Mouse (Mus musculus) frontal cortex, postnatal 36 days (tissue): Measurements from ENCODE around the gene Nipsnap2.
A peak's percentile ranks its signal among the peaks of the same experiment; 100 is the strongest.
"Not testable (repeated sequence)": the region's sequence is repeated elsewhere in the genome, so short reads cannot be mapped to it uniquely, and the experiment has no call there.

Source experiments
- DNase-seq, 2 experiments: peaks; one replicate each; pipeline ENCODE4 v3.0.0; 2022; ENCODE audit warnings: low spot score in 2 of 2

The Nipsnap2 gene

DNA sequence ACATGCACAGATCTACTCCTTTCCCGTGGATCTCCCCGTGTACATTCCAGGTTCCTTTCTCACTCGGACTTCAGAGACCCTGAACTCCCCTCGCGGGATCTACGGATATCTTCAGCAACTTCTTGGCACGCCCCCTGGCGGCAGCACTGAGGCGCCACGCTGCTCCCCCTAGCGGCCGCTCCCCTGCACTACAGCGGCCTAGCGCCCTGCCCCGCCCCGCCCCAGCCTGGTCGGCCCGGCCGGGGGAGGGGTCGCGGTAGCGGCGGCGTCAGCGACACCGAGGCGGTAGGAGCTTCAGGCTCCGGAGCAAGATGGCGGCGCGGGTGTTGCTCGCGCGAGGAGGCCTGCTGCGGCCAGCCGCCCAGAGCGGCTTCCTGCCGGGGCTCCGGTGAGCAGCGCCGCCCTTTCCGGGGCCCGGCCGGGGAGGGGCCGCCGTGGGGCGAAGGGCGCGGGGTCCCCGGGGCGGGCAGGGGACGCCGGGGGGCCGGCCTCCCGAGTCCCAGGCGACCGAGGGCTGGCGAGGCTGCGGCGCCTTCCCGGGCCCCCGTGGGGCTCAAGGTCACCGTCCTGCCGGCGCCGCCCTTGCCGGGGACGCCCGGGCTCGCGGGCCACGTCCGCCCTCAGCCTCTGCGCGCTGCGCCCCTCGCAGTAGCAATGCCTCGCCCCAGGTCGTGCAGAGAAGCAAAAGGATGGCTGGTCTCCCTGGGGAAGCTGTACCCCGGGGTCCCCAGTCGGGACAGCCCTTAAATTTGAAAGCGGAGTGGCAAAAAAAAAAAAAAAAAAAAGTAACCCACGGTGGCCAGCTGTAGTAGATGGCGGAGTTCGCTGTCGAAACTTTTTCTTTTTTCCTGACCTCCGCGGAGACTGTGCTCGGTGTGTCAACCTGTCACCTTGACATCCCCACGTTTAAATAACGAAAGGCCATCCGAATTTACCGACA lies at the start of gene Nipsnap2:
Gene Nipsnap2 (plus strand): TSS at position 230 of the 940 bp plus-strand sequence.
- peak; percentile 93 to 95 for DNase-seq

DNA sequence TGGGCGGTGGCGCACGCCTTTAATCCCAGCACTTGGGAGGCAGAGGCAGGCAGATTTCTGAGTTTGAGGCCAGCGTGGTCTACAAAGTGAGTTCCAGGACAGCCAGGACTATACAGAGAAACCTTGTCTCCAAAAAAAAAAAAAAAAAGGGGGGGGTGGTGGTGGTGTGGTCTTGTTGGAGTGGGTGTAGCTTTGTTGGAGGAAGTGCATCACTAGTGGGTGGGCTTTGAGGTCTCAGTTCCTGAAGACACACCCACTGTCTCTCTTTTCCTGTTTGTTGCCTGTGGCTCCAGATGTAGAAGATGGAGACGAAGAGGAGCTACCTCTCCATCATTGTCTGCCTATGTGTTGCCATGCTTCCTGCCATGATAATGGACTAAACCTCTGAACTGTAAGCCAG lies 39.7 kb upstream of the Nipsnap2 start:
- DNase-seq, result not testable (repeated sequence)

DNA sequence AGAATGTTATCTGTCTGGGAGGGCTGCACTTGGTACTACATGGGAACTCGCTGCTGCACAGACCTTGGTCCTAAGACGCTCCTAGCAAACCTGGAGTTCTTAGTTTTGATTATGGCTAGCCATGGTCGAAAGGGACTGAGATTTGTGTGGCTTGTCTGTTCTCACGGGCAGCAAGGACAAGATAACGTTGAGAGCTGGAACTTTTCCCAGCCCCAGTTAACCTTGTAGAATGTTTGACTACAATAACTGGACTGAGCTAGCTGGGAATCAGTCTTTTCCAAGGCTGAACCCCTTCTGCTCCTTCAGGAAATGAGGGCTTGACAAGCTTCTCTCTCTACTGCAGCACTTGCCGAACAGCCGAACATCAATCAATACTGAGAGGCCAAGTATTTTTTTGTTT lies 37.2 kb upstream of the Nipsnap2 start:
- DNase-seq, result no peak

DNA sequence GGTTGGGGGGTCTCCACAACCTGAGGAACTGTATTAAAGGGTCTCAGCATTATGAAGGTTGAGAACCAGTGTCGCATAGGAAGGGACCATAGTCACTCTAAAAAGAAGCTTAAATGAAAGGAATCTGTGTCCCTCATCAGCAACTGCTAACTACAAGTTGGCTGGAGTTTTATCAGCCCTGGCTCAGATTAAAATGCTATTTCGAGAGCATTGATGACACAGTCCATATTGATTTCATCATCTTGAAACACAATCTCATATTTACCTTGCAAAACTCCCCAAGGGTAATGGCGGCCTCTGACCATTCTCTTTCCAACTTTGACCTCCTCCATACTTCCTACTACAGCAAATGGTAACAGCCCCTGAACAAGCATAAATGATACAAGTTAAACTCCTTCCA lies 34.3 kb upstream of the Nipsnap2 start:
- DNase-seq, result no peak

DNA sequence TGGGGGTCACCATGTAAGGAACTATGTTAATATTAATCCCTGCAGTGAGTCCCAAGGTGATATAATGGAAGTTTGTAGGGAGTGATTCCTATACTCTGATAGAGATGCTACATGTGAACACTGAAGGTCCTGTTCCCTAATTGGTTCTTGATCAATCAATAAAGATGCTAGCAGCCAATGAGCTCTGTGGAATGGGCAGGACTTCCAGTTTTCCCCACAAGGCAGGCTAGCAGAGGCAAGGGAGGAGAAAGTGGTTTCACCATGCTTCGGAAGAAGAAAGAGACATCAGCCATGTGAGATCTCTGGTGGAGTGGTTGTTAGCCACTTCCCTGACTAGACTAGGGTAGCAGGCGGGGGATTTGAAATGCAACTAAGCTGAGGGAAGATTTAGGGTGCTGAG lies 24.4 kb upstream of the Nipsnap2 start:
- no peak for DNase-seq

DNA sequence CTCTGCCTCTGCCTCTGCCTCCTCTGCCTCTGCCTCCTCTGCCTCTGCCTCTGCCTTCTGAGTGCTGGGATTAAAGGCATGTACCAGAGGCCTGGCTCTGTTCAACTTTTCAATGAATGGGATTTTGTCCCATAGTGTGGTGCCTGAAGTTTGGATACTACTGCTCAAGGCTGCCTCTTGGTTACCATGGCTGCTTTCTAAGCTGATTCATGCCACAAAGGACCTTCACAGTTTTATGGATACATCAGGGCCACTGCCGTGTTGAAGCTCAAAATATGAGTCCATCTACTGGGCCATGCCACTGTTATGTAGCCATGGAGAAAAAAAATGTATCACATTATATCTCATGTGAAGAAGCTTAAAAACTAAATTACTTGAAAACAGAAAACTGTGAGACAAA lies 23.2 kb upstream of the Nipsnap2 start:
- DNase-seq, result no peak

DNA sequence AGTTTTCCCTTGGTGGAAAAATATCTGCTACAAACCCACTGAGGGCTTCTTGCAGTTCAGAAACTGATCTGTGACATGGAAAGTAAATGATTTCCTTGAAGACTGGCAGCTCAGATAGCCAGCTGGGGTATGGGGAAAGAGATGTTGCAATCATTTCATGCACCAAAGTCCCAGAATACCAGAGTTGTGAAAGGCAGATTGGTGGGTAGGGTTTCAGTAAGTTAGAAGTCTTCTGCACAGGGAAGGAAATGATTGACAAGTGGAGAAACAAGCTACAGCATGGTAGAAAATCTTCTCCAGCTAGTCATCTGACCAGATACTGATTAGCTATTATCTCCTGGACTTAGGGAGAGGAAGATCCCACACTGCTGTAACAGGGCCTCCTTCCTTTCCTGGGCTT lies 21.5 kb upstream of the Nipsnap2 start:
- no peak for DNase-seq

DNA sequence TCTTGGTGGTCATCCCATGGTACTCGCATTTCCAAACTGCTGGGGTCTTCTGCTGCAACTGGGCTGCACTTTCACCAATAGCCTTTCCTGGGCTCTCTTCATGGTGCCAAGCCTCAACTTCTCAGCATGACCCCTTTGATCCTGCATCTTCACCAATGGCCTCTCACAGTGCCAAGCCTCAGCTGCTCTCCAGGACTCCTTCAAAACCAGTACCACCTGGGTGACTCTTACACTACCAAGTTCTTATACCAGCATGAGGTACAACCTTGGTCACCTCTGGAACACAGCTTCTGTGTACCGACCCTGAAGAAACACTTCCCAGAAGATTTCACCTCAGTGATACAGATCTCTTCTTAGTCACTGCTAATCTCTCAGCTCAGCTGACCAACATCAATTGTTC lies 16.5 kb upstream of the Nipsnap2 start, which contains the start of gene Sept14:
Gene Sept14 (minus strand): TSS at position 101 of the 400 bp plus-strand sequence.
- no peak for DNase-seq

DNA sequence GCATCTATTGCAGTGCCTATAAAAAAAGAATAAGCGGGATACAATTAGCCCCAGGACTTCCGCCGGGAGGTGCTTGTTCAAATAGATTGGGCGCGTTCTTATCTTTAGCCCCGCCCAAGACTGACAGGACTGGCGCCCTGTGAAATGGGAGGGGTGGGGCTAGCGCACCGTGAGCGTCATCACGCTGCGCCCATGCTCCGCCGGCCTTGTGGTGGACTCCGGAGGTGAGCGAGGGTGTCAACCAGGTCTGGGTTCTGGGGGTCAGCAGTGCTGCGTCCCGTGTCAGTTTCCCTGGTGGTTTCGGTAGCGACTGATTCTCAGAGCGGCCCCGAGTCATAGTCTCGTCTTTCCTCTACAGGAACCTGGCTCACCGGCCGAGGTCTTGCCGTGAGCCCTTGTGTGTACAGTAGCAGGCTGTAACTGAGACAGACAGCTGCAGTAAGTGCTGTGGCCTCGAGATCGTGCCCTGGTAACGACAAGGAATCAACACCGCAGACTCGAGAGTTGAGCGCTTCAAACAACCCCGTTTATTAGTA lies 9.5 kb upstream of the Nipsnap2 start, which contains the start of gene Mrps17:
Gene Mrps17 (plus strand): TSS at position 172 of the 536 bp plus-strand sequence.
- DNase-seq, result peak; percentile 90 to 93

DNA sequence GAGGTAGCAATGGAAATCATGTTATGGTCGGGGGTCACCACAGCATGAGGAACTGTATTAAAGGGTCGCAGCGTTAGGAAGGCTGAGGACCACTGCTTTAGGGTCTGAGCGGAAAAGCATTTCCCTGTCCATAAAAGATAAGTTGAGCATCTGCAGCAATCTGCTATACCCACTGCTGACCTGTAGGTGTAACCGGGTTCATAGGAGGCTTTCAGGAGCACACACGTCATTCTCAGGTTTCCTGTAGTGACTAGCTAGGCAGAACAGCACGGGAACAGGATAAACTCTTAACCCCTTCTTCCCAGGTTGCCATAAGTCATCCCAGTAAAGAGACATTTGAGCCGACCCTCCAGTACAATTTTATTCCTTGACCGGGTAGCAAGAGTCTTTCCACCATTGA lies 7.8 kb upstream of the Nipsnap2 start:
- DNase-seq, result no peak

DNA sequence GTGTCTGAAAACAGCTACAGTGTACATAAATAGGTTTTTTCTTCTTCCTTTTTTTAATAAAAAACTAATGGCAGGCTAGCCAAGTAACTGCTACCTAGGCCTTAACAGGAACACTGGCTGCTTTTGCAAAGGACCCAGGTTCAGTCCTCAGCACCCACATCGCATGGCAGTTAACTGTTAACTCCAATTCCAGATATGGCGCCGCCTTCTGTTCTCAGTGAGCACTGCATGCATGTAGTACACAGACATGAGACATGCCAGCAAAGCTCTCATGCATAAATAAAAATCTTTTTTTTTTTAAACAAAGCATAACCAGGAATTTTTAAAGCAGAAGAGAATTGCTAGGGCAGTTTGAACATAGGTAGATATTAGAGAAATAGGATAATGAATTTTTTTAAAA lies 4.7 kb upstream of the Nipsnap2 start:
- no peak for DNase-seq

DNA sequence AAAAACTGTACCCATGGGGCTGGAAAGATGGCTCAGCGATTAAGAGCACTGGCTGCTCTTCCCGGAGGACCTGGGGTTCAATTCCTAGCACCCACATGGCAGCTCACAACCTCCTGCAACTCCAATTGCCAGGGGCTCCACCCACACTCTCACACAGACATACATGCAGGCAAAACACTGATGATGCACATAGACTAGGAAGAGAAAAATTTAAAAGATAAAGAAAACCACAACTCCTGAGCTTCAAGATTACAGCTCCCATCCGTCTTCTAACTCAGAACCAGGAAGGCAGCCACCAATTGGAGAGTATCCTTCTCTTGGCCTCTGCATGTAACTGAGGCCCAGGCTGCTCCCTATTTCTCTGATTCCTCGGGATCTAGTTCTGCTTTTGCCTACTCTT lies 595 bp upstream of the Nipsnap2 start:
- no peak for DNase-seq

DNA sequence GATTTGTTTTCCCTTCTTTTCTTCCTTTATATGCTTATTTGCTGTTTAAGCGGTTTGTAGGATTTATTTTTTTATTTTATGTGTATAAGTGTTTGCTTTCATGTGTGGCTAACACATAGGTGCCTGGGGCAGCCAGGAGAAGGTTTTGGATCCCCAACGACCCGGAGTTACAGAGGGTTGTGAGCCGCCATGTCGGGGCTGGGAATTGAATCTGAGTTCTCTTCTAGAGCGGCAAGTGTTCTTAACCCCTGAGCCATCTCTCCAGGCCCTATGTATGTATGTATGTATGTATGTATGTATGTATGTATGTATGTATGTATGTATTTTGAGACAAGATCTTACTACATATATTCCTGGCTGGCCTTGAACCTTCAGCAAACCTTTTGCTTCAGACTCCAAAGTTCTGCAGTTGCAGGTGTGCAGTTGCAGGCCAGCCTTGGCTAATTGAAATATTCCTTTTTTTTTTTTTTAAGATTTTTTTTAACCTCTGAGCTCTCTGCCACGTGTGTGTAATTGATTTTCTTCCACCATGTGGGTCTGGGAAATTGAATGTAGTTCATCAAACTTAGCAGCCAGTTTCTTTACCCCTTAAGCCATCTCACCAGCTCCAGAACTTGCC lies 1.0 kb downstream of the Nipsnap2 start:
- no peak for DNase-seq

DNA sequence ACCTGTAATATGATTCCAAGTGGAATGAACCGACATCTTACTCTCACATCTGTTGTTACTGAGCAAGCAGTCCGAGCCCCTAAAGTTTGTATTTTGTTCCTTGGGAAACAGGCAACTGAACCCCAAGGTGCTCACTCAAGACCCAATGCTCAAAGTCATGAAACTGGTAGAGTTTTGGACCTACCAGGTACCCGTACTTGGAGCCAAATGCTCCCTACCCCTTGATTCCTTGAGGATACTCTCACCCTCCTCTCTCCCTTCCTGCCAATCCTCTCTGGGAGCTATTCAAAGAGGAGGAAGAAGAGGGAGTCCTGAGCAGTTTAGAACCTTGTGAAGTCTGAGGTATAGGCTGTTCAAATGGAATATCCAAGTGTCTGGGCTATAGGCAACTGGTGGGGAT lies 1.9 kb downstream of the Nipsnap2 start:
- no peak for DNase-seq

DNA sequence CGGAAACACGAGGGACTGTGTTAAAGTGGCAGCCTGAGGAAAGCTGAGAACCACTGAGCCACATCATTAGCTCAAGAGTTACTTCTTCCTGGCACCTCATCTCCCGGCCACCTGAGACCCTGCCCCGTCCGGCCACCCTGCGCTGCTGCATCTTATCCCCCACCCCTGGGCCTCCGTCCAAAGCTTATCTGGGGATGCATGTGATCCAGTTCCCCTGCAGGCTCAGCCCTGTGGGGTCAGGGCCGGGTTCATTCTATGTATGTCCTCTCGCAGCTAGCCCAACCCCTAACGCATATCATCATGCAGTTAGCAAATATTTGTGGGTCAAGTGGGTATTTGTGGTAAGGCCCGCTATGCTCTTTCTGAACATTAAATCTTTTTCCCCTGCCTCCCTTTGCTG lies 4.4 kb downstream of the Nipsnap2 start:
- DNase-seq, result no peak

DNA sequence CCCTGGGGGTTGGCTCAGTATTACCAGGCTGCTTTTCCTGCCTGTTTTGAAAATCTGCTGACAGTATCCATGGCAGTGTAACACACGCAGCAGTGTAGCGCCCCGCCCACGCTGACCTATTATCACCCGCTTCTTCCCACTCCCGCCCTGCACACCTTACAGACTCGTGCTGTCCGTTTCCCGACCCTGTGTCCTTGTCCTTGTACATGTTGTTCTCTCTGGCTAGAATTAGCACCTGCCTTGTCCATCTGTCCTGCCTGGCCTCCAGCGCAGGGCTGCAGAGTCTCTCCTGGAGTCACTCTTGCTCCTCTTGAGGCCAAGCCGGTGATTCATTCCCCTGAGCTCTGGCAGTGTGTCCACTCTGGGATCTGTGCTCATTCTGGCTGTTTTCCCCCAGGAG lies 5.5 kb downstream of the Nipsnap2 start:
- no peak for DNase-seq

DNA sequence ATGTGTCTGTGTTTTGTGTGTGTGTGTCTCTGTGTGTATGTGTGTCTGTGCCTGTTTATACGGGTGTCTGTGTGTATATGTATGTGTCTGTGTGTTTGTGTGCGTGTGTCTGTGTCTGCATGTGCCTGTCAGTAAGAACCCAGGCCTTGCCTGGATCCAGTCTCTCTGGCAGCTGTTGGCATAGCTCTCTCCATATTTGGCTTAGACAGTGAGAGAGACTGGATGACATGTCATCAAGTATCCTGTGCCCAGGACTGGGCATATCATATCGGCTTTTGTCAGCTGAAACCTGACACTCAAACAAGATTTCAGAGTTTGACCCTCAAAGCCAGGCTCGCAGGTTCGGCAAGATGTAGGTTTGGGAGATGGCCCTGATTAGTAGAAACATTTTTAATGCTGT lies 6.2 kb downstream of the Nipsnap2 start:
- no peak for DNase-seq

DNA sequence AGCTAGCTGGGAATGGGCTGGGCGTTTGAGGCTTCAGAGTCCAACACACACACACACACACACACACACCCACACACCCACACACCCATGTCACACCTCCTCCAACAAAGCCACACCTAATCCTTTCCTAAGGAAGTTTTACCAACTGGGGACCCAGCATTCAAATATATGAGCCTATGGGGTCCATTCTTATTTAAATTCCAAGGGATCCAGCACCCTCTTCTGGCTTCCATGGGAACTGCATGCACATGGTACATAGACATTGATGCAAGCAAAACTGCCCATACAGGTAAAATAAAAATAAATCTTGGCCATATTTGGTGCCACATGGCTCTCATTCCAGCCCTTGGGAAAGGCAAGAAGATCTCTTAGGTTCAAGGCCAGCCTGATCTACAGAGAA lies 16.1 kb downstream of the Nipsnap2 start:
- no peak for DNase-seq

DNA sequence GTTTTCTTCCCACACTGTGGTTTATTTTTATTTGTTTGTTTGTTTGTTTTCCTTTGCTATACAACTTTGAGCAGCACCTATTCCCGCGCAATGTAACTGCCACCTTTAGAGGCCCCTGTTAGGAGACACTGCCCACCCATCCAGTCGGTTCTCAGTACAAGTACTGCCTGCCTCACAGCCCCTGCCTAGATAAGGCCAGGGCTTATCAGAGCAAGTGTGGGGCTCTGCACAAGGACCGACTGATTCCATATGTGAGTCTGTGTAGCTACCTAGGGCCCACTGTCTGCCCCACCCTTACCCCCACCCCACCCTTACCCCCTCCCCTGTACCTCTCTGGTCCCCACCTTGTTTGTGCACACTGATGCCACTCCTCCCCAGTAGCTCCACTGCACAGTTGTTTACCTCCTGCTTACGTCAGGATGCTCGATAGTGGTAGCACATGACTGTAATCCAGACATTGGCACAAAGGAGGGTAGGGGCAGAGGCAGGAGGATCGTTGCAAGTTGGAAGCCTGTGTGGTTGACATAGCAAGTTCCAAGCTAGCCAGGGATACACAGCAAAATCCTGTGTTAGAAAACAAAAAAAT lies 18.1 kb downstream of the Nipsnap2 start:
- no peak for DNase-seq

DNA sequence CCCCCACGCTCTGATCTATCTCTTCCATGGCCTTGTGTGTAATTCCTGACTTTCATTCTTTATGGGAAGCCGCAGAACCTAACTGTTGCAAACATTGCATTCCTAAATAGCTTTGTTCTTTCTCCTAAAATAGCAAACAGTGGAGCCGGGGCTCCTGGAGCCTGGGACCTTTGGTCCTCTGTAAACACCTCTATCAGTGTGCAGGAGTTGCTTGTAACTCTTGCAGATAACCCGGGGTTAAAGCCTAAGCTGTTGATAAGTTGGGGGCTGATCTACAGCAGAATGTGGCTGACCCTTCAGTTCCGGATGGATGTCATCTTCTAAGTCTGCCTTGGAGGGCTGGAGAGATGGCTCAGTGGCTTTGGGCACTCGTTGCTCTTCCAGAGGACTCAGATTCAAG lies 19.2 kb downstream of the Nipsnap2 start:
- no peak for DNase-seq

DNA sequence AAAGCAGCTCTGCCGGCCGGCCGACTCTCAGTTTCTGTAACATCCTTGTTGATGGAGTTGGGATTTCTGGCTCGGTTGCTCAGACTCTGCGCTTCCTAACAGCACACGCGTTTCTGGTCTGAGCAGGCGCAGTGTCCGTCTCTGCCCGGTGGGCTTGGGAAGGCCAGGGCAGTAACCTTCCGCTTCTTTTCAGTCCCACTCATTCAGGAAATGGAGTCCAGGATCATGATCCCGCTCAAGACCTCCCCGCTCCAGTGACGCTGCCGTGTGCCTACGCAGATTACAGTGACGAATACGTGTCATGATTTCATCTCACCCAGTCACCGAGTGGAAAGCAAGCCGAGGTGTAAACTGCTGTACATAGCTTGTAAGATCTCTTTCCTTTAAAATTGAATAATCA lies 32.0 kb downstream of the Nipsnap2 start:
- no peak for DNase-seq

DNA sequence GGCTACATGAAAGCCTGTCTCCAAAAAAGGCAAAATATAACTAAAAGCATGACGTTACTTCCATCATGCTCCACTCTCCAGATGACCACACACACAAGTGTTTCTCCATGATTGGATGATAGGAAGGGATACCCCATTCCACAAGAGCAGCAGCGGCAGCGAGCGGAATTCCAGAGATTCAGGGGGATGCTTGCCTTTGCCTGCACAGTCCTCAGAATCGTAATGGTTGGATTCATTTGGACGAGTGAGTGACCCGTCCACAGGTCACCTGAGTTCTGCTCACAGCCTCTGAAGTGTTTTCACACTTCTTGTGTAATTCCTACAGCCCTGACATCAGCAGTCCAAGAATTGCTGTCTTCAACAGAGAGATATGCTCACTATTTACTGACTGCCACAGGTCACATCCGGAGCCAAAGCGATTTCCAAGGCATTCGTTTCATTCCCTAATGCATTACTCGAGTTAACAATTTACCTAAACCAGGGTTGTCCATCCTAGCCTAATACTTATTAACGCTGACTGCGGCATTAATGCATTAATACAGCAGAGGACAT lies 35.1 kb downstream of the Nipsnap2 start:
- no peak for DNase-seq
